Mouse (Mus musculus) liver, adult 10 weeks (tissue): ENCODE results near the gene Slc44a5. TPM values are rescaled to one million over a fixed set of nuclear protein-coding genes. Genes with fewer than 3 reads are reported as not detected.

Experiments
- polyA plus RNA-seq: library from polyadenylated mRNA; stranded (reverse); fragments of 350-450 nt; fragmentation: Illumina TruSeq; extraction: RNeasy Lipid Tissue Mini Kit (QIAGEN cat#74804); gene quantifications from one replicate; pipeline ENCODE4 v1.2.3, GENCODE M21; 2014; ENCODE audit warnings: low read depth, low replicate concordance

Slc44a5 gene
- polyA plus RNA-seq = not detected

GRCm38 (mm10) chr3:153973171-153973948, at the start of gene Slc44a5:
Gene Slc44a5 (plus strand): TSS chr3:153973436.

GRCm38 (mm10) chr3:153944335-153944990, 28.8 kb upstream of the Slc44a5 start, which contains the start of gene Acadm:
Gene Acadm (minus strand): TSS chr3:153944632.

Other genes with a start within 250 kb of the Slc44a5 start
- gene St6galnac3, start 248.3 kb upstream of the Slc44a5 start, polyA plus RNA-seq = 2.0 TPM
- gene Asb17, start 129.2 kb upstream of the Slc44a5 start, polyA plus RNA-seq = not detected
- gene Msh4, start 67.3 kb upstream of the Slc44a5 start, polyA plus RNA-seq = not detected
- 65.9 TPM for gene Rabggtb, start 60.4 kb upstream of the Slc44a5 start, polyA plus RNA-seq
- 399 TPM for gene Acadm, start 28.8 kb upstream of the Slc44a5 start, polyA plus RNA-seq